Mouse (Mus musculus): ENCODE results near the gene Pagr1a. TPM values are rescaled to one million over a fixed set of nuclear protein-coding genes. Genes with fewer than 3 reads are reported as not detected.
A peak's percentile ranks its signal among the peaks of the same experiment; 100 is the strongest.

Gene Pagr1a
- polyA plus RNA-seq, 1 experiment = 94.8 TPM

- no peaks in the 10 kb centered on the region for H3K9me3 ChIP-seq
- no peaks in the 10 kb centered on the region for H3K27me3 ChIP-seq (replicated peaks)
- TF ChIP-seq FLI1 (IDR thresholded peaks at IDR 0.05; ENCODE audit: low read length) (no peak), GATA1 (IDR thresholded peaks at IDR 0.05; ENCODE audit: borderline replicate concordance, low read length) (no peak)
- peaks cover 58% of the 10 kb centered on the region for H3K36me3 ChIP-seq (replicated peaks; ENCODE audit: low read length)
- no peak overlapping the region for H3K4me3 ChIP-seq (replicated peaks)
- H3K4me1 ChIP-seq = peaks cover 62% of the 10 kb centered on the region
Observed at GRCm38 (mm10) chr7:126978841-126979240, 38.3 kb downstream of the Pagr1a start.

- peaks cover 41% of the 10 kb centered on the region for H3K36me3 ChIP-seq (replicated peaks; ENCODE audit: low read length)
- TF ChIP-seq GATA1 (IDR thresholded peaks at IDR 0.05; ENCODE audit: borderline replicate concordance, low read length) = no peak
- TF ChIP-seq FLI1 (IDR thresholded peaks at IDR 0.05; ENCODE audit: low read length) = no peak
Observed at GRCm38 (mm10) chr7:126976878-126977459, 40.2 kb downstream of the Pagr1a start.

GRCm38 (mm10) chr7:126975950-126976866 is 40.9 kb downstream of the Pagr1a start, which contains the start of gene Cdiptos:
Cdiptos (minus strand) TSS chr7:126976098.
- TF ChIP-seq GATA1 (IDR thresholded peaks at IDR 0.05; ENCODE audit: borderline replicate concordance, low read length) = no peak
- TF ChIP-seq FLI1 (IDR thresholded peaks at IDR 0.05; ENCODE audit: low read length) = 0 out of 2 replicates have a peak, but pooled peaks have one; percentile 16
- peaks cover 59% of the 10 kb centered on the region for H3K4me1 ChIP-seq
- H3K36me3 ChIP-seq (replicated peaks; ENCODE audit: low read length) = peaks cover 35% of the 10 kb centered on the region
- no peaks in the 10 kb centered on the region for H3K9me3 ChIP-seq
- peaks cover 1% of the 10 kb centered on the region for H3K27me3 ChIP-seq (replicated peaks)
- peak within 1 kb of the TSS; percentile 95 for H3K4me3 ChIP-seq (replicated peaks)

More at GRCm38 (mm10) chr7:126976878-126977459, 40.2 kb downstream of the Pagr1a start:
- peaks cover 63% of the 10 kb centered on the region for H3K4me1 ChIP-seq
- H3K4me3 ChIP-seq (replicated peaks) = peak overlapping the region; percentile 95
- H3K9me3 ChIP-seq = no peaks in the 10 kb centered on the region
- peaks cover 1% of the 10 kb centered on the region for H3K27me3 ChIP-seq (replicated peaks)

- Histone ChIP-seq H3K27me3 (replicated peaks) (peaks cover 1% of the 10 kb centered on the region), H3K9me3 (no peaks in the 10 kb centered on the region), H3K36me3 (replicated peaks; ENCODE audit: low read length) (peaks cover 30% of the 10 kb centered on the region), H3K4me1 (peaks cover 60% of the 10 kb centered on the region), H3K4me3 (replicated peaks) (peak within 1 kb of the TSS; percentile 95)
- TF ChIP-seq GATA1 (IDR thresholded peaks at IDR 0.05; ENCODE audit: borderline replicate concordance, low read length) (no peak), FLI1 (IDR thresholded peaks at IDR 0.05; ENCODE audit: low read length) (no peak)
Observed at GRCm38 (mm10) chr7:126975893-126975949, 41.4 kb downstream of the Pagr1a start, which contains the start of gene Cdipt. Cdipt (plus strand) TSS chr7:126975914.

- TF ChIP-seq FLI1 (IDR thresholded peaks at IDR 0.05; ENCODE audit: low read length) (no peak), GATA1 (IDR thresholded peaks at IDR 0.05; ENCODE audit: borderline replicate concordance, low read length) (no peak)
- Histone ChIP-seq H3K9me3 (no peaks in the 10 kb centered on the region), H3K36me3 (replicated peaks; ENCODE audit: low read length) (peaks cover 29% of the 10 kb centered on the region), H3K4me1 (peaks cover 60% of the 10 kb centered on the region), H3K27me3 (replicated peaks) (peaks cover 1% of the 10 kb centered on the region), H3K4me3 (replicated peaks) (peak overlapping the region; percentile 95)
Observed at GRCm38 (mm10) chr7:126975493-126975892, 41.7 kb downstream of the Pagr1a start.

GRCm38 (mm10) chr7:126967361-126967760 is 49.8 kb downstream of the Pagr1a start:
- Histone ChIP-seq H3K4me1 (peaks cover 12% of the 10 kb centered on the region; the same call in 1 of the 2 replicates), H3K4me3 (replicated peaks) (no peak overlapping the region), H3K27me3 (replicated peaks) (peaks cover 44% of the 10 kb centered on the region), H3K36me3 (replicated peaks; ENCODE audit: low read length) (no peaks in the 10 kb centered on the region), H3K9me3 (peaks cover 6% of the 10 kb centered on the region)
- TF ChIP-seq GATA1 (IDR thresholded peaks at IDR 0.05; ENCODE audit: borderline replicate concordance, low read length) (no peak), FLI1 (IDR thresholded peaks at IDR 0.05; ENCODE audit: low read length) (no peak)

- H3K9me3 ChIP-seq = peaks cover 6% of the 10 kb centered on the region
- H3K36me3 ChIP-seq (replicated peaks; ENCODE audit: low read length) = no peaks in the 10 kb centered on the region
- TF ChIP-seq FLI1 (IDR thresholded peaks at IDR 0.05; ENCODE audit: low read length) = no peak
- no peak for TF ChIP-seq GATA1 (IDR thresholded peaks at IDR 0.05; ENCODE audit: borderline replicate concordance, low read length)
- H3K4me1 ChIP-seq = peaks cover 8% of the 10 kb centered on the region; the same call in 1 of the 2 replicates
- peaks cover 59% of the 10 kb centered on the region for H3K27me3 ChIP-seq (replicated peaks)
- H3K4me3 ChIP-seq (replicated peaks) = no peak overlapping the region
Observed at GRCm38 (mm10) chr7:126965568-126965967, 51.6 kb downstream of the Pagr1a start.

Other genes starting within 250 kb of the Pagr1a start
- gene Ypel3, start 240.4 kb downstream of the Pagr1a start, polyA plus RNA-seq (2012; ENCODE audit: insufficient read depth, low replicate concordance) = 284 and 689 TPM in 2 replicates
- 3.0 and 15.0 TPM in 2 replicates for gene Tbx6, start 235.9 kb downstream of the Pagr1a start, polyA plus RNA-seq (2012; ENCODE audit: insufficient read depth, low replicate concordance)
- gene Ppp4c, start 224.9 kb downstream of the Pagr1a start, polyA plus RNA-seq (2012; ENCODE audit: insufficient read depth, low replicate concordance) = 46.3 and 115 TPM in 2 replicates
- gene Fam57b, start 219.7 kb downstream of the Pagr1a start, polyA plus RNA-seq (2012; ENCODE audit: insufficient read depth, low replicate concordance) = 13.5 and 29.3 TPM in 2 replicates
- not detected in 2 replicates for gene 4930451I11Rik, start 185.7 kb downstream of the Pagr1a start, polyA plus RNA-seq (2012; ENCODE audit: insufficient read depth, low replicate concordance)
- gene Doc2a, start 169.9 kb downstream of the Pagr1a start, polyA plus RNA-seq (2012; ENCODE audit: insufficient read depth, low replicate concordance) = 1.3 TPM in 1 of 2 replicates, not detected in the other
- 9.3 and 60.8 TPM in 2 replicates for gene Hirip3, start 155.4 kb downstream of the Pagr1a start, polyA plus RNA-seq (2012; ENCODE audit: insufficient read depth, low replicate concordance)
- gene Ino80e, start 155.0 kb downstream of the Pagr1a start, polyA plus RNA-seq (2012; ENCODE audit: insufficient read depth, low replicate concordance) = 823 and 1,411 TPM in 2 replicates
- 159 and 479 TPM in 2 replicates for gene Taok2, start 132.6 kb downstream of the Pagr1a start, polyA plus RNA-seq (2012; ENCODE audit: insufficient read depth, low replicate concordance)
- 50.9 TPM in 2 replicates for gene Tmem219, start 94.4 kb downstream of the Pagr1a start, polyA plus RNA-seq (2012; ENCODE audit: insufficient read depth, low replicate concordance)
- 26.4 and 59.2 TPM in 2 replicates for gene Kctd13, start 88.5 kb downstream of the Pagr1a start, polyA plus RNA-seq (2012; ENCODE audit: insufficient read depth, low replicate concordance)
- not detected in 2 replicates for gene Asphd1, start 67.8 kb downstream of the Pagr1a start, polyA plus RNA-seq (2012; ENCODE audit: insufficient read depth, low replicate concordance)
- gene Sez6l2, start 66.8 kb downstream of the Pagr1a start, polyA plus RNA-seq (2012; ENCODE audit: insufficient read depth, low replicate concordance) = 1.7 and 2.0 TPM in 2 replicates
- gene Cdipt, start 41.4 kb downstream of the Pagr1a start, polyA plus RNA-seq (2012; ENCODE audit: insufficient read depth, low replicate concordance) = 105 and 211 TPM in 2 replicates
- 1.8 TPM in 1 of 2 replicates, not detected in the other for gene Cdiptos, start 41.3 kb downstream of the Pagr1a start, polyA plus RNA-seq (2012; ENCODE audit: insufficient read depth, low replicate concordance)
- 39.1 and 72.4 TPM in 2 replicates for gene Mvp, start 2.7 kb downstream of the Pagr1a start, polyA plus RNA-seq (2012; ENCODE audit: insufficient read depth, low replicate concordance)
- gene Pagr1b, start 868 bp downstream of the Pagr1a start, polyA plus RNA-seq (2012; ENCODE audit: insufficient read depth, low replicate concordance) = 4.2 TPM in 1 of 2 replicates, not detected in the other
- 164 and 252 TPM in 2 replicates for gene Gm42742, start 3.7 kb upstream of the Pagr1a start, polyA plus RNA-seq (2012; ENCODE audit: insufficient read depth, low replicate concordance)
- 0.68 and 3.9 TPM in 2 replicates for gene Prrt2, start 3.9 kb upstream of the Pagr1a start, polyA plus RNA-seq (2012; ENCODE audit: insufficient read depth, low replicate concordance)
- 324 and 1,017 TPM in 2 replicates for gene Maz, start 9.7 kb upstream of the Pagr1a start, polyA plus RNA-seq (2012; ENCODE audit: insufficient read depth, low replicate concordance)
- gene Kif22, start 25.1 kb upstream of the Pagr1a start, polyA plus RNA-seq (2012; ENCODE audit: insufficient read depth, low replicate concordance) = 6.8 and 18.0 TPM in 2 replicates
- gene Zg16, start 70.0 kb upstream of the Pagr1a start, polyA plus RNA-seq (2012; ENCODE audit: insufficient read depth, low replicate concordance) = not detected in 2 replicates
- 71.8 and 93.9 TPM in 2 replicates for gene AI467606, start 74.0 kb upstream of the Pagr1a start, polyA plus RNA-seq (2012; ENCODE audit: insufficient read depth, low replicate concordance)
- not detected in 2 replicates for gene Qprt, start 104.9 kb upstream of the Pagr1a start, polyA plus RNA-seq (2012; ENCODE audit: insufficient read depth, low replicate concordance)
- gene Spn, start 120.5 kb upstream of the Pagr1a start, polyA plus RNA-seq (2012; ENCODE audit: insufficient read depth, low replicate concordance) = 2.2 and 17.4 TPM in 2 replicates
- 13.5 and 43.5 TPM in 2 replicates for gene Cd2bp2, start 178.7 kb upstream of the Pagr1a start, polyA plus RNA-seq (2012; ENCODE audit: insufficient read depth, low replicate concordance)
- 83.3 and 137 TPM in 2 replicates for gene Tbc1d10b, start 191.1 kb upstream of the Pagr1a start, polyA plus RNA-seq (2012; ENCODE audit: insufficient read depth, low replicate concordance)
- gene Mylpf, start 191.5 kb upstream of the Pagr1a start, polyA plus RNA-seq (2012; ENCODE audit: insufficient read depth, low replicate concordance) = 4.7 TPM in 1 of 2 replicates, not detected in the other
- gene Zfp553, start 215.7 kb upstream of the Pagr1a start, polyA plus RNA-seq (2012; ENCODE audit: insufficient read depth, low replicate concordance) = 10.8 and 17.3 TPM in 2 replicates
- 369 and 529 TPM in 2 replicates for gene Sept1, start 215.8 kb upstream of the Pagr1a start, polyA plus RNA-seq (2012; ENCODE audit: insufficient read depth, low replicate concordance)
- gene Zfp771, start 226.9 kb upstream of the Pagr1a start, polyA plus RNA-seq (2012; ENCODE audit: insufficient read depth, low replicate concordance) = 85.4 and 270 TPM in 2 replicates
- gene Dctpp1, start 243.4 kb upstream of the Pagr1a start, polyA plus RNA-seq (2012; ENCODE audit: insufficient read depth, low replicate concordance) = 65.3 and 143 TPM in 2 replicates